Mouse (Mus musculus): ENCODE measurements around the gene Rnf180. TPM values are rescaled to one million over a fixed set of nuclear protein-coding genes. Genes with fewer than 3 reads are reported as not detected.

The Rnf180 gene
- total RNA-seq, 2 experiments from 2014 or later: 18.5 to 20.2 TPM

GRCm38 (mm10) chr13:105256757-105257433, 37.7 kb downstream of the Rnf180 start:
- DNase-seq (ENCODE audit: low spot score in 2 of 2): no peak

DNA sequence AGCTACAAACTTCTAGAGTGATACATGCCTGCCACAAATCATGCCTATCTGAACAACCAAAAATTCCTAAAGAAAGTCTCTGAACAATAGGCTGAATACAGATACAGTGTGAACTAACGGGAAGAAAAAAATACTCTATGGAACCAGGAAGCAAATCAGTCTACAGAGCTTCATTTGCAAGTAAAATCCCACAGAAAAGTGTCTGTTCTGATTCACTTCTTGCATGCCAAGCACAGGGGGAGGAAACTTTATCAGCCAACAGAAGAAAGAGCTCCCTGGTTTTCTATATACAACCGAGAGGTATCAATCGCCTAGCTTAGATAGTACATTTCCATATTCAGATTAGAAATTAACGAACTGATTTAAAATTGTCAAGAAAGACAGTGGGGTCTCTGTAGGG, 43.8 kb downstream of the Rnf180 start:
- no peak for DNase-seq (ENCODE audit: low spot score in 2 of 2)

DNA sequence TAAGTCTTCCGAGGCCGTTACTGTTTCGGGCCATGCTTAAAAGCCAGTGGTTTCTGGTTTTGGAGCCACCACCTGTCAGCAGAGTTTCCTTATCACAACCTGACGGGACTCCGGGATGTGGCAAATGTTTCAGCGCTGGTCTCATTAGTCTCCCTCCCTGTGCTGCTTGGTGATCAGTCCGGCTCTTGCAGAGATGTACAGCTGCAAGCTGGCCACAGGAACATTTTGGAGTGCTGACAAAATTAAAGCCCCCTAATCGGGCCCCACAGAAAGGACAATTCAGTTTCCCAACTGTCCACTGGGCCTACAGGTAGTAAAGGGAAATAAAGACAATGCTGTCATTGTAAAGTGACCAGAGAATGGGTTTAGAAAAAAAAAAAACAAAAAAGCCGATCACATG, 44.4 kb downstream of the Rnf180 start:
- DNase-seq (ENCODE audit: low spot score in 2 of 2): no peak

DNA sequence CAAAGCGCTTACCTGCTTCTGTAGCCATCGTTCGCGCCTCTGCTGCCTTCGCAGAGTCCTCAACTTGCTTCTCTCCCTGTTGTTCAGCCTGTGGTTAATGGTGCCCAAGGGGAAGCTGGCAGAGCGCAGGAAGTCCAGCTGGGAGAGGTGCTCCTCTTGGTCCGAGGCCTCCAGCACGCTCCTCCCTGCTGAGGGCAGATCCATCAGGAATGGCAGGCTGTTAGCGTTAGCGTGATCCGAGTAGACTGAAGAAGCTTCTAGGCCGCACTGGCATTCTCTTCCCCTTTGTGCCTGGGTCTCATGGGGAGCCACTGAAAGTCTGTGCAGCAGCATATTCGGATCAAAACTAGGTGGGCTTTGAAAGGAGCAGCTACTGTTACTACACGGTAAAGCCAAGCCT, 45.0 kb downstream of the Rnf180 start:
- DNase-seq (ENCODE audit: low spot score in 2 of 2): no peak

- no peak for DNase-seq (ENCODE audit: low spot score in 2 of 2)
These were observed 46.9 kb downstream of the Rnf180 start for GRCm38 (mm10) chr13:105247691-105248090.

- no peak for DNase-seq (ENCODE audit: low spot score in 2 of 2)
These were observed 53.8 kb downstream of the Rnf180 start for GRCm38 (mm10) chr13:105240810-105241209.

DNA sequence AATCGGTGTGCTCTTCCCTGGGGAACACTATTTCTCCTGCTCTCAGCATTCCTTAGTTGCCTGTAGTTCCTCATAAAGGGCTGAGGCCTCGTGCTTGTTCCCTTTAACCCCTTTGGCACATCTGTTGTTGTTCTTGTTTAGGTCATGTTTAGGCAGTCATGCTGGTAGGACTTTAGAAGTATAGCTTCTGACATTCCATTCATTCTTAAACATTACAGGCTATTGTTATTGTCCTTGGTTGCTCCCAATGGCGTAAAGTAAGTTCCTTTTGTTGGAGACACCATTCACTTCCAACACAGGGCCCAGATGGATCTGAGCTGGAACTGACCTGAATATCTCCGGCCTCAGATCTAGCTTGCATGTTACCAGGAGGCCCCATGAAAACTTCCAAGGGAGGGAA, 67.5 kb downstream of the Rnf180 start:
- DNase-seq (ENCODE audit: low spot score in 2 of 2): no peak

DNA sequence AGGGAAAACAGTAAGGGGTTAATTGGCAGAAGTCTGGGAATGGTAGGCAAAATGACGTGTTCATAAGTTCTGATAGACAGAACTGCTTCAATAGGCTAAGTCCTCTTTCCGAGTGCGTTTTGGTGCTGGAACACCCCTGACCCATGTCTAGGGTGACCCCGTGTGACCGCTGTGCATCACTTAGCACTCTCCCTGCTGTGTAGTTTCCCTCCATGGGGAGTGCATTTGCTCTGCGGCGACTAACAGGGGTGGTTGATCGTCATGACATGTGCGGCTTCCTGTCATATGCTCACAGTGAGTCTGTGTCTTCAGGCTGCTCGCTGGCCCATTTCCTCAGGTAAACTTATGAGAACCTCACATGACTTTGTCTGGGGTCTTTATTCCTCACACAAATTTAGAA, 70.6 kb downstream of the Rnf180 start:
- DNase-seq (ENCODE audit: low spot score in 2 of 2): no peak

GRCm38 (mm10) chr13:105223147-105223546, 71.5 kb downstream of the Rnf180 start:
- DNase-seq (ENCODE audit: low spot score in 2 of 2): peak in 1 of 2 experiments; percentile 36

GRCm38 (mm10) chr13:105222016-105222725, 72.4 kb downstream of the Rnf180 start:
- DNase-seq (ENCODE audit: low spot score in 2 of 2): no peak

DNA sequence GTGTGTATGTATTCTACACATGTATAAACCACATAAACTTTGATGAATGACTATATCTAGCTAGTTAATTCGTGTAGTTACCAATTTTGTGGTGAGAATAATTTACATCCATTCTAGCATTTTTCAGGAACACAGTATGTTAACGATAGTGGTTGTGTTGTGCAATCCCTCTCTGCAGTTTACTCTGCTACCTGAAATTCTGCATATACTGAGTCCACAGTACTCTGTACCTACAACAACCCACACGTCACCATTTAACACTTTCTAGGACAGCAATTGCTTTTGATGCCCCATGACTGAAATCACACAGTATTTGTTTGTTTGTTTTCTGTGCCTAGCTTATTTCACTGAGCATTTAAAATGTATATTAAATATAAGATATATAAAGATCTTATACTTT, 83.9 kb downstream of the Rnf180 start:
- DNase-seq (ENCODE audit: low spot score in 2 of 2): no peak

DNA sequence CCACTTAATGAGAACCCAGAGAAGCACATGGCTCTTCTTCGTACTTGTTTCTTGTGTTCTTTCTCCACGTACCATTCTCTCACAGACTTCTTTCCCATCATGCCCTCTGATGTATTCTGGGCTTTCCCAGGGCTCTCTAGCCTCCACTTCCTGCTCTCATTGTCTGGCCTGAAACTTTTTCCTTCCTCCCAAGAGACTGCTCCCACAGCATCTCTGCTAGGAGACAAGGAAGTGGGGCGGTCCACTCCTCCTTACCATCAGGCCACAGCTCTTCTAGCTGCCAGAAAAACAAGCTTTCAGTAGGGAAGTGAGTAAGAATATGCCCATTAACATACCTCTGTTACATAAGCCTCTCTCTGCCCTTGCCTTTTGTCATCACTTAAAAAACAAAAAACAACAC, 90.8 kb downstream of the Rnf180 start:
- no peak for DNase-seq (ENCODE audit: low spot score in 2 of 2)

DNA sequence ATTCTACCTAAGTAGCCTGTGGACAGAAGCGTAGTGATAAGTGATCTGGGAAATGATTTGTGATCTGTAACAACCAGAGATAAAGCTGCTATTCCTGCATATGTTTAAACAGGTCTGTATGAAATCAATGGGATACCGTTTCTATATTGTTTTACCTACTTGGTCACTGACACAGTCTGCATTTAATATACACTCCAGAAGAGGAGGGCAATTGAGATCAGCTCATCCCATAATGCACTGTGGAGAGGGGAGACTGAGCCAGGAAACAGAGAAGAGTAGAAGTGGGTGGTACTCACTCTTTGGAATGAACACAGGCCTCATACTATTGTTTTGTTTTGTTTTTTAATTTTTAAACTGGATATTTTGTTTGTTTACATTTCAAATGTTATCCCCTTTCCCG, 96.0 kb downstream of the Rnf180 start:
- no peak for DNase-seq (ENCODE audit: low spot score in 2 of 2)

GRCm38 (mm10) chr13:105198028-105198427, 96.6 kb downstream of the Rnf180 start:
- DNase-seq (ENCODE audit: low spot score in 2 of 2): no peak

DNA sequence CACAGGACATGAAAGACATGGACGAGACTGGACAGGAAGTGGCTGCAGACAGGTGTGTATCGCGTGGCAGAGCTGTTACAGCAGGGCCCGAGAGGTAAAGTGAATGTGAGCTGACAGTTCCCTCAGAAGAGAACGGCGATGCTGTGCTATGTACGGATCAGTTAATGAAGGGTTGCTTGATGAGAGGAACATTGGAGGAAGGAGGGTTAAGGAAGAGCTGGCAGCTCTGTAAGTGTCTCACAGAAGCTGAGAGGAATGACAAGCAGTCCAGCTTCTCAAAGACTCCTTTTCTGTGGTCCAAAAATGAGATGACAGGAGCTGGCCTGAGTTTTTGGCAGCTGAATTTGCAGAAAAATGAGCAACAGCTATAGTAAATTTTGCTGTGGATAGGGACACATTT, 101.0 kb downstream of the Rnf180 start:
- no peak for DNase-seq (ENCODE audit: low spot score in 2 of 2)

GRCm38 (mm10) chr13:105188730-105189129, 105.9 kb downstream of the Rnf180 start:
- DNase-seq (ENCODE audit: low spot score in 2 of 2): no peak

- DNase-seq (ENCODE audit: low spot score in 2 of 2): no peak
These were observed 113.8 kb downstream of the Rnf180 start for GRCm38 (mm10) chr13:105180781-105181180.

GRCm38 (mm10) chr13:105165441-105165840, 129.2 kb downstream of the Rnf180 start:
- no peak for DNase-seq (ENCODE audit: low spot score in 2 of 2)

DNA sequence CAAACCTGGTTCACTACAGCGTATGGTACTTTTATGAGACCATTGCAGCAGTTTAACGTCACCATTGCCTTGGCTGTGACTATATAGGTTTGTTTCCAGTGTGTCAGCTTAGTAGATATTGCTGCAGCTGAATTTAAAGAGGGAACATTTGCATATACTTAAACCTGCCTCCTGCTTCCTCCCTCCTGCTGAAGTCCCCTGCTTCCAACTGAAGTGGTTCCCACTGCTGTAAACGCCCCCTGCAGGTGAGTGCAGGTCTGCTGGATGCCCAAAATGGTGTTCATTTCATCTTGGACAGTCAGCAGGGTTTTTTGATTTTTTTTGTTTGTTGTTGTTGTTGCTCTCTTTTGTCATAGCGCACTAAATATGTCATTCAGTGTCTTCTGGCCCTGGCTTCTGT, 140.7 kb downstream of the Rnf180 start:
- DNase-seq (ENCODE audit: low spot score in 2 of 2): peak; percentile 9 to 29

DNA sequence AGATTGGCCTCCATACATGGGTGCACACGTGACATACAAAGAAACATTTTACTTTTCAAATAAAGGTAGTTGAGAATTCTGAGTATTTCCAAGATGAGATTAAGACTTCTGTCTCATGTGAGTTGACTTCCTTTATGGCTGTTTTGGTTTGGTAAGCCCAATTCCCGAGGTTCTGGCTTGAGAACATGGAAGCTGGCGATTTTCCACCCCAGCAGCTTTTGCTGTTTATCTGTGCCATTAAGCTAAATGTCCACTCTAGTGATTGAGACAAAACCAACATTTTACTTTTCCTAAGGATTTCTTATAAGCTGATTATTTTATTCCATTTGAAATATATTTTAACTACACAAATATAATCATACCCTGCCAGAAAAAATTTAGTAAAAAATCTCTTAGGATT, 144.6 kb downstream of the Rnf180 start:
- no peak for DNase-seq (ENCODE audit: low spot score in 2 of 2)

GRCm38 (mm10) chr13:105147795-105148418, 146.7 kb downstream of the Rnf180 start:
- DNase-seq (ENCODE audit: low spot score in 2 of 2): no peak

- no peak for DNase-seq (ENCODE audit: low spot score in 2 of 2)
These were observed 147.8 kb downstream of the Rnf180 start for GRCm38 (mm10) chr13:105146827-105147226.

Measured in left cerebral cortex, adult 18-20 months (tissue).